Mouse (Mus musculus) monocyte, adult 2 months (primary cell): ENCODE results near the gene Rnf225.

ENCODE experiments used
- DNase-seq, 2 experiments: peaks; one replicate each; pipeline ENCODE4 v3.0.0; 2022; ENCODE audit warnings: low spot score in 2 of 2, low read depth in 1 of 2

Rnf225 gene

GRCm38 (mm10) chr7:12980291-12980690 lies 53.1 kb downstream of the Rnf225 start:
- DNase-seq, result no peak
